Mouse (Mus musculus): Measurements from ENCODE around the gene Sec14l3.

DNA sequence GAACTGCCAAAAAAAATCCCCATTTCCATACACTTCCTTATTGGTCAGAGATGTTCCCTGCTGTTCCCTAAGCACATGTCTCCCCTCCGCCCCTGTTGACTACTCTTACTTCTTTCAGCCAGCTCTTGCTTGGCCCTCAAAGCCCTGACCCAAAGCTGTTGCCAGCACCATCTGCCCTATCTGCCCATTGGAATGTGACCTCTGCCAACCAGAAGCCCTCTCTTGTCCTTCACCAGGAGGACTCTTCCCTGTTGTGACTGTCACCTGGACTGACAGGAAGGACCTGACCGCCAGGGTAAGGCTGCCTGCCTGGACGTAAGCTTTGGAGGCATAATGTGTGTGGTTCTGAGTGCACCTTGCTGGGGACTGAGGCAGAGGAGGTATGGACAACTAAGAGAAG lies 57.0 kb downstream of the Sec14l3 start:
- no peak for TF ChIP-seq CTCF (IDR thresholded peaks at IDR 0.05; ENCODE audit: low read depth, low read length)
- no peak for TF ChIP-seq POLR2A (IDR thresholded peaks at IDR 0.05; ENCODE audit: borderline replicate concordance, low read depth, low read length)
